Mouse (Mus musculus): ENCODE measurements around the gene Asxl2. TPM values are rescaled to one million over a fixed set of nuclear protein-coding genes. Genes with fewer than 3 reads are reported as not detected.
"Not testable (repeated sequence)": the region's sequence is repeated elsewhere in the genome, so short reads cannot be mapped to it uniquely, and the experiment has no call there.

Asxl2 gene
- total and polyA plus RNA-seq, 2 experiments from 2014 or later = 9.6 to 16.1 TPM

DNA sequence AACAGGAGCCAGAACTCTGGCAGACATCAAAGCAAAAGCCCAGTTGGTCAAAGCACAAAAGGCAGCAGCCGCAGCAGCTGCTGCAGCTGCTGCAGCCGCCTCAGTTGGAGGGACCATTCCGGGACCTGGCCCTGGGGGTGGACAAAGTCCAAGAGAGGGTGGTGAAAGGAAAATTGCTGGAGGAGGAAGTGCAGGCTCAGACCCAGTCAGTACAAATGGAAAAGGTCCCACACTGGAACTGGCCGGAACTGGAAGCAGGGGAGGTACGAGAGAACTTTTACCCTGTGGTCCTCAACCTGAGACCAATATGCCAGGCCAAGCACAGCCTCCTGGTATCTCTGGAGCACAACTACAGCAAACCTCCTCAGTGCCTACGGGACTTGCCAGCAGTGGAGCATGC is 73.4 kb downstream of the Asxl2 start:
- Histone ChIP-seq H3K4me1 (ENCODE audit: insufficient read depth, low read length) (no peaks in the 10 kb centered on the region), H3K27me3 (ENCODE audit: insufficient read depth, low read length) (no peaks in the 10 kb centered on the region), H3K9me3 (ENCODE audit: low read length) (no peaks in the 10 kb centered on the region), H3K4me2 (ENCODE audit: low read depth, low read length) (no peak overlapping the region), H3K27ac (no peak overlapping the region), H3K36me3 (ENCODE audit: insufficient read depth, low read length) (peaks cover 37% of the 10 kb centered on the region), H3K4me3 (ENCODE audit: low read length) (no peak overlapping the region), H3K9ac (replicated peaks; ENCODE audit: low read length) (no peak overlapping the region)
- 92% methylated on average over 6 of the region's 6 CpGs for WGBS
- no peak for TF ChIP-seq CTCF (IDR thresholded peaks at IDR 0.05; ENCODE audit: low read depth)
- no peak for ATAC-seq
- no peak for DNase-seq (ENCODE audit: low spot score)

DNA sequence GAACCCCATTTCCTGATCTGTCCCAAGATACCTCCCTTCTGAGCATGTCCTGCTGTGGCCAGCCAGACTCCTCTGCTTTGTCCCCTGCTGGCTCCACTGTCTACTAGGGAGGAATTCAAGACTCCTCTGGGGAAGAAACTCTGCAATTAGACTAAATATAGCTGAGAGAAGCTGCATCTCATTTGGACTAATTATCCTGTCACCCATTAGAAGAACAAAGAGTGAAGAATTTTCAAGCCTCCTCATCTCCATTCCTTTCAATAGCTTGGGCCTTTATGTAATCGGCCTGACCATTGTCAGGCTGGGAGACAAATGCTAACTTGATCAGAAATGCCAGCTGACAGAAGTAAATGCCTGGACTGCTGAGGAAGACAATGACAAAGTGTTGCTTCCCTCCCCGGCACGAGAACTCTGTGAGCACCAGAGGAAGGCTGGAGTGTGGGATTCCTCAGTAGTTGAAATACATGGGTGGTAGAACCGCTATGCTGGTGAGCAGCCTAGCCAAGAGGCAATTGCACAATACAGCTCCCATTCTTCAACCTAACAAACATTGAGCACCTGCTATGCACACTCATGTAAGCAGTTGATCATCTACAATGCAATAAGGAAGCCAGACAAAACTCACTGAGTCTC is 92.1 kb downstream of the Asxl2 start:
- Histone ChIP-seq H3K9ac (replicated peaks; ENCODE audit: low read length) (no peak overlapping the region), H3K4me2 (ENCODE audit: low read depth, low read length) (no peak overlapping the region), H3K4me3 (ENCODE audit: low read length) (no peak overlapping the region), H3K27ac (no peak overlapping the region), H3K4me1 (ENCODE audit: insufficient read depth, low read length) (no peaks in the 10 kb centered on the region), H3K9me3 (ENCODE audit: low read length) (no peaks in the 10 kb centered on the region), H3K36me3 (ENCODE audit: insufficient read depth, low read length) (no peaks in the 10 kb centered on the region), H3K27me3 (ENCODE audit: insufficient read depth, low read length) (no peaks in the 10 kb centered on the region)
- 36% methylated on average over 4 of the region's 4 CpGs for WGBS
- ATAC-seq (no peak), DNase-seq (ENCODE audit: low spot score) (peak; percentile 4)
- TF ChIP-seq CTCF (IDR thresholded peaks at IDR 0.05; ENCODE audit: low read depth) = no peak

DNA sequence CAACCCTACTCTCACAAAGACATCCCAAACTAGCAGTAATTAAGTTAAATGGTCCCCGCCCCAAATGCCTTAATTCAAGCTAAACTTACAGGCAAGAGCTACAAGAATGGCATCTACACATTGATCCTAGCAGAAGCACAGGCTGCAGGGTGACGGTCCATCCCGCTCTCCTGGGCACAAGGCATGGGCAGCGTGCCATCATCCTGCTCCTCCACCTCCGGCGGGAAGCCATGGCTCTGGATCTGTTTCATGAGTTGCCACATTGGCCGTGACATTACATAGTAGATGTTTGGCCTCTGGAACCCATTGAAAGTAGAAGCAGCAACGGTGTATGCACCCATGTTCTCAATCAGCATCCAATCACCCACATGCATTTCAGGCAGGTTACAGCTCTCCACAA is 95.1 kb downstream of the Asxl2 start:
- WGBS = 94% methylated on average over 6 of the region's 8 CpGs

DNA sequence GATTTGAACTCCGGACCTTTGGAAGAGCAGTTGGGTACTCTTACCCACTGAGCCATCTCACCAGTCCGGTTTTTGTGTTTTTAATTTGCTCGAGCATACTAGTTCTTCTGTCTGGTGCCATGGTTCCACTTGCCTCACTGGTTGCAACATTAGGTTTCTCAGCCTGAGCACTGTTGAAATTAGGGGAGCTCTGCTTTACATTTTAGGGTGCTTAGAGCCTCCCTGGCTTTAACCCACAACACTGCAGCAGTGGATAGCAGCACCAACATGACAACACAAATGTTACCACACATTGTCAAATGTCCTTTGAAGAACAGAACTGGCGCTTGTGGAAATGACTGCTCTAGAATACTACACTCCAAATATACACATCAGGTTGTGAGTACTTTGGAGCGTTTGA is 98.9 kb downstream of the Asxl2 start:
- WGBS = 94% methylated on average over 5 of the region's 5 CpGs
- H3K9ac ChIP-seq (replicated peaks; ENCODE audit: low read length) = no peak overlapping the region
- no peak overlapping the region for H3K27ac ChIP-seq
- no peaks in the 10 kb centered on the region for H3K36me3 ChIP-seq (ENCODE audit: insufficient read depth, low read length)
- no peaks in the 10 kb centered on the region for H3K4me1 ChIP-seq (ENCODE audit: insufficient read depth, low read length)
- DNase-seq (ENCODE audit: low spot score) (no peak), ATAC-seq (no peak)
- H3K9me3 ChIP-seq (ENCODE audit: low read length) = no peaks in the 10 kb centered on the region
- no peak overlapping the region for H3K4me2 ChIP-seq (ENCODE audit: low read depth, low read length)
- H3K4me3 ChIP-seq (ENCODE audit: low read length) = no peak overlapping the region
- no peak for TF ChIP-seq CTCF (IDR thresholded peaks at IDR 0.05; ENCODE audit: low read depth)
- no peaks in the 10 kb centered on the region for H3K27me3 ChIP-seq (ENCODE audit: insufficient read depth, low read length)

More for the DNA sequence above, 95.1 kb downstream of the Asxl2 start:
- not testable (repeated sequence) for H3K9me3 ChIP-seq (ENCODE audit: low read length); H3K4me1 ChIP-seq (ENCODE audit: insufficient read depth, low read length); DNase-seq (ENCODE audit: low spot score); ATAC-seq; H3K4me2 ChIP-seq (ENCODE audit: low read depth, low read length); H3K27me3 ChIP-seq (ENCODE audit: insufficient read depth, low read length); H3K9ac ChIP-seq (replicated peaks; ENCODE audit: low read length); H3K4me3 ChIP-seq (ENCODE audit: low read length); H3K27ac ChIP-seq; H3K36me3 ChIP-seq (ENCODE audit: insufficient read depth, low read length)

DNA sequence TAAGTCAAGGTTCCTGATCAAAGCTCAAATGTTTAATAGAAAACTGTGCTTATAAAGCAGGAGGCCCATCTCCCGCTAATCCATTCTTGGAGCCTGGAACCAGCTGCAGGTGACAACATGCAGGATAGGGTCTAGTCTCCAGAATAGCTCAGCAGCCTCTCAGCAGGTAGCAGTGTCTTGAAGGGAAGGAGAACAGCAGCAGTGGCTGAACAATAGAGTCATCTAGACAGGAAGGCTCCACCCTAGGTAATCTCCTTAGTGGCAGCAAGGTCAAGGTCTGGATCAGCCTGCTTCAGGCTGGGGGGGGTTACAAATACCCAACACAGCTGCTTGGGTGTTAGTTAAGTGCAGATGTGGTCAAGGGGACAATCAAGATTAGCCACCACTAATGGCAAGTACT is 108.8 kb downstream of the Asxl2 start:
- not testable (repeated sequence) for H3K4me1 ChIP-seq (ENCODE audit: insufficient read depth, low read length); H3K36me3 ChIP-seq (ENCODE audit: insufficient read depth, low read length); H3K4me3 ChIP-seq (ENCODE audit: low read length); H3K9me3 ChIP-seq (ENCODE audit: low read length); DNase-seq (ENCODE audit: low spot score); H3K27ac ChIP-seq; H3K27me3 ChIP-seq (ENCODE audit: insufficient read depth, low read length); H3K9ac ChIP-seq (replicated peaks; ENCODE audit: low read length); ATAC-seq; H3K4me2 ChIP-seq (ENCODE audit: low read depth, low read length)
- 96% methylated on average over 1 of the region's 1 CpGs for WGBS

DNA sequence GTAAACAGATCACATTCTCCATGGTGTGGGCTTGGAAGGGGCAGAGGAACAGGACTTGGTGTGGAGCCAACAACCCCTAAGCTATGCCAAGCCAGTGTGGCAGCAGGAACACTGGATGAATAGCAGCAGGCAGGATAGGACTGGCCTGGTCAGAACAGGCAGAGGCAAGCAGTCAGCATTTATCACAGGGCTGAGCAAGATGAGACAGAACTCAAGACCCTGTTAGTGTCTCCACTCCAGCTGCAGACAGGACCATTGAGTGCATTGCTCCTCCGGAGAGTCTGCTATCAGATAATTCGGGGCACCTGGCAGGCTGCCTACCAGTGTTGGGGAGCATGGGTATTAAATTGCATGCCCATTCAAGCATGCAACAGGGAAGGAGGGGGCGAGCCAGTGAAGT is 111.0 kb downstream of the Asxl2 start:
- Histone ChIP-seq H3K27me3 (ENCODE audit: insufficient read depth, low read length) (no peaks in the 10 kb centered on the region), H3K4me1 (ENCODE audit: insufficient read depth, low read length) (0 out of 2 replicates have a peak, but pooled peaks cover 5% of the 10 kb centered on the region), H3K9me3 (ENCODE audit: low read length) (no peaks in the 10 kb centered on the region), H3K27ac (peak overlapping the region; percentile 60; the same call in 1 of the 2 replicates), H3K9ac (replicated peaks; ENCODE audit: low read length) (no peak overlapping the region), H3K4me2 (ENCODE audit: low read depth, low read length) (no peak overlapping the region), H3K36me3 (ENCODE audit: insufficient read depth, low read length) (no peaks in the 10 kb centered on the region), H3K4me3 (ENCODE audit: low read length) (no peak overlapping the region)
- DNase-seq (ENCODE audit: low spot score) (peak; percentile 71), ATAC-seq (peak; percentile 93)
- 32% methylated on average over 3 of the region's 3 CpGs for WGBS
- no peak for TF ChIP-seq CTCF (IDR thresholded peaks at IDR 0.05; ENCODE audit: low read depth)

DNA sequence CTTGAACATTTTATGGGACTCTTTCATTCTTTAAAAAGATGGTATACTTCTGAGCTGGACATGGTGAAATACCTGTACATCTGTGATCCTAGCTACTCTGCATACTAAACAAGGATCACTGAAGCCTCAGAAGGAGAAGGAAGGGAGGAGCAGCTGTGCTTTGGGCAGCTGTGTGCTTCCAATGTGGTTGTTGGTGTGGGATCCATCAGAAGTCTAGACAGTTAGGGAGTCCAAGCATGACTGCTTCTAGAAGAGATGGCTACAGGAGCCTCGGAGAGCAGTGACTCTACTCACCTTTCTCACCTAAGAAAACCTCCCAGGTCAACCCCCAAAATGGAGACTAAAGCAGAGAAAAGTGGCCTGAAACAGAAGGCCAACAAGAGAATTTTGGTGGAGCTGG is 111.4 kb downstream of the Asxl2 start:
- H3K4me1 ChIP-seq (ENCODE audit: insufficient read depth, low read length) = 0 out of 2 replicates have a peak, but pooled peaks cover 5% of the 10 kb centered on the region
- no peak overlapping the region for H3K9ac ChIP-seq (replicated peaks; ENCODE audit: low read length)
- TF ChIP-seq CTCF (IDR thresholded peaks at IDR 0.05; ENCODE audit: low read depth) = no peak
- no peaks in the 10 kb centered on the region for H3K9me3 ChIP-seq (ENCODE audit: low read length)
- H3K4me2 ChIP-seq (ENCODE audit: low read depth, low read length) = no peak overlapping the region
- no peak overlapping the region for H3K4me3 ChIP-seq (ENCODE audit: low read length)
- no peaks in the 10 kb centered on the region for H3K36me3 ChIP-seq (ENCODE audit: insufficient read depth, low read length)
- no peak; the same call in 1 of the 2 replicates for ATAC-seq
- DNase-seq (ENCODE audit: low spot score) = no peak
- no peaks in the 10 kb centered on the region for H3K27me3 ChIP-seq (ENCODE audit: insufficient read depth, low read length)
- 70% methylated on average over 1 of the region's 1 CpGs for WGBS
- H3K27ac ChIP-seq = peak overlapping the region; percentile 60; the same call in 1 of the 2 replicates
